Mouse (Mus musculus): ENCODE data around the gene Tmsb4x.

Tmsb4x gene

GRCm38 (mm10) chrX:167208978-167209754 lies at the start of gene Tmsb4x:
Tmsb4x (minus strand) TSS chrX:167209315.
- DNase-seq (ENCODE audit: low spot score in 2 of 2) = peak; percentile 65 to 67

DNA sequence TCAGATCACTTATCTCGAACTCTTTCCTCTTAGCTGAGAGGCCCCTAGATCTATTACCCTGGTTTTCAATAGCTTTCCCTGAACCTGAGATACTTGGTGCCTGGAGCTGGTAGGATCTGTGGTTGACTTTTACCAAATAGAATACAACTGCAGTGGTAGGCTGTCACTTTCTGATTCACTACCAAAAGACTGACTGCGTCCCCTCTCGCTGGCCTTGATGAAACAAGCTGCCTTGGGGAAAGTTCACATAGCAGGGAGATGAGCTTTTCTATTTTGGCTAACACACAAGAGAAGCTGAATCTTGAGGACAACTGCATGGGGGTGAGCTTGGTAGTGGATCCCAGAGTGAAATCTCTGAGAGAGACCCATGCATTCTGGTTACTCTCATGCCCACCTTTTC lies 32.6 kb upstream of the Tmsb4x start:
- no peak for DNase-seq (ENCODE audit: low spot score in 2 of 2)

DNA sequence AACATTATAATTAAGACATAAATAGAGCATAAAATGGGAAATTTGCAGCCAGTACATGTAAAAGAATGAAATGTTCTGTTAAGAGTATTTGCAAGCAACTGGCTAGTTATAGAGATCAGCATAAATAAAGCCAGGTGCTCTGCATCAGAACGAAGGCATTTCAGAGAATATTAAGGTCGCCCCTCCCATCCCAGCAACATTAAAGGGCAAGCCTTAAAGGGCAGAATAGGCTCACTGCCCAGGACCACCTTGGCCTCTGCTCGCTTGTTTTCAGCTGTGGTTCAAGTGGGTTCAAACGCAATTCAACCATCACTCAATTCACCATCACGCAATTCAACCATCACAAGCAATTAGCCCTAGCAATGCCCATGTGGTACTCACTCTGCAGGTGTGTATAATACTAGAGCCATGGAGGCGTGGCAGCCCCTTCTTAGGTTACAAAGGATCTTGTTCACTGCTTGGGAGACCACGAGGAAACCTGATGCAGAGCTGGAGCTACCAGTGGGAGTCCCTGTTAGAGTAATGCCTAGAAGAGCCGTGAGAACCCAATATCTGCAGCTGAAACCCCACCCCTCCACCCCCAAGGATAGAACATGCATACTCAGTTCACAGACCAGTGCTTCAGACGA lies 30.3 kb upstream of the Tmsb4x start:
- DNase-seq (ENCODE audit: low spot score in 2 of 2) = no peak

GRCm38 (mm10) chrX:167233104-167233687 lies 24.1 kb upstream of the Tmsb4x start:
- DNase-seq (ENCODE audit: low spot score in 2 of 2) = peak in 1 of 2 experiments; percentile 56

GRCm38 (mm10) chrX:167231150-167231549 lies 22.0 kb upstream of the Tmsb4x start:
- DNase-seq (ENCODE audit: low spot score in 2 of 2) = no peak

GRCm38 (mm10) chrX:167229819-167230218 lies 20.7 kb upstream of the Tmsb4x start:
- no peak for DNase-seq (ENCODE audit: low spot score in 2 of 2)

GRCm38 (mm10) chrX:167229206-167229605 lies 20.1 kb upstream of the Tmsb4x start:
- DNase-seq (ENCODE audit: low spot score in 2 of 2) = no peak

DNA sequence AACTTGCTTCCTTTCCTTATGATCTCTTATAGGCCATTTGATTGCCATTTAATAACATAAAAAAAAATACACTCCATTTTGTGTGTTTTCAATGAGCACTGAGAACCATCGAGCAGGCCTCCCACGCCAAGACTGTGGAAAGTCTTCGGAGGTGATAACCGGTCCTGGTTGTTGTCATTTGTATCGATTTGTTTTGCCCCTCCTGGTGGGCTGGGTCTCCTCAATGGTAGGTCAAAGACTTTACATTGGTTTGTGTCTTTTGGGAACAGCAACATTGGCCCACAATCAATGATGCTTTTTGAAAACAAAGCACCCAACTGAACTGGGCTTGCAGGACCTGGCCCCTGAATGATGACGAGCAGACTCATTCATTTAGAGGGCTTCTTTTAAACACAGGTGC lies 18.6 kb upstream of the Tmsb4x start:
- no peak for DNase-seq (ENCODE audit: low spot score in 2 of 2)

- DNase-seq (ENCODE audit: low spot score in 2 of 2) = no peak
Measured at GRCm38 (mm10) chrX:167227138-167227537, 18.0 kb upstream of the Tmsb4x start.

DNA sequence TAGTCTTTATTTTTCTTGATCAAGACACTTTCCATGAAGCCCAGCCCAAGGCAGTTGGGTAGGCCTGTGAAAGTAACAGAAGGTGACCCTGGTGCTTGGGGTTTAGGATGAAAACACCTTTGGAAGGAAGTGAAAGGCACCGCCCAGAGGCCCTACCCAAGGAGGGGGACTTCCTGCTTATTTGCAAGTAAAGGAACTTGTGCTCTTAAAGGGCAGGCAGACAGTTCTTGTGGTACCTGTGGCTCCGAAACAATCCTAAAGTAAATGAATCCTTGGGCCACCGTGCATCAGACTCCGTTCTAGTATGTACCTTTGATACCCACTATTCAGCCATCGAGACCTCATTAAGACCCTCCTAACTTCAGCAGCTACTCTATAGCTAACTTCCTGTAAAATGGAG lies 17.5 kb upstream of the Tmsb4x start:
- no peak for DNase-seq (ENCODE audit: low spot score in 2 of 2)

GRCm38 (mm10) chrX:167212707-167213106 lies 3.6 kb upstream of the Tmsb4x start:
- no peak for DNase-seq (ENCODE audit: low spot score in 2 of 2)

- no peak for DNase-seq (ENCODE audit: low spot score in 2 of 2)
Measured at GRCm38 (mm10) chrX:167211871-167212555, 2.9 kb upstream of the Tmsb4x start.

DNA sequence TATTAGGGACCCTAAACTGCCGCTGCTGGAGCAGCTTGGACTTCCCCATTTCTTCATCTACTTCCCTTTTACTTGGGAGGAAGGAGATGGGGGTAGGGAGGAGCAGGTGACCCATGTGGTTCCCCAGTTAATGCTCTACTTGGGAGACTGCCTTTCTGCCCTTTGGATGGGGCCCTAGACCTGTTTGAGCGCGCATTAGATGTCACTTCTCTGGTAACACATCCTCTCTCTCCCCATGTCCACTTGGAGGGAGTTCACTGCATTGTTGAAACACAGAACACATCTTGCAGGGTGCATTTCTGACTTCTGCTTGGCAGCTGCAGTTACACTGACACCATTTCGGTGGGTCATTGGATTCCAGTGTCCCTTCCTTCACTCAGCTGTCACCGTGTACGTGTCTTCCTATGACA lies 1.2 kb upstream of the Tmsb4x start:
- DNase-seq (ENCODE audit: low spot score in 2 of 2) = no peak

GRCm38 (mm10) chrX:167209828-167210227 lies 713 bp upstream of the Tmsb4x start:
- DNase-seq (ENCODE audit: low spot score in 2 of 2) = no peak

- DNase-seq (ENCODE audit: low spot score in 2 of 2) = no peak
Measured at GRCm38 (mm10) chrX:167208506-167208820, 652 bp downstream of the Tmsb4x start.

DNA sequence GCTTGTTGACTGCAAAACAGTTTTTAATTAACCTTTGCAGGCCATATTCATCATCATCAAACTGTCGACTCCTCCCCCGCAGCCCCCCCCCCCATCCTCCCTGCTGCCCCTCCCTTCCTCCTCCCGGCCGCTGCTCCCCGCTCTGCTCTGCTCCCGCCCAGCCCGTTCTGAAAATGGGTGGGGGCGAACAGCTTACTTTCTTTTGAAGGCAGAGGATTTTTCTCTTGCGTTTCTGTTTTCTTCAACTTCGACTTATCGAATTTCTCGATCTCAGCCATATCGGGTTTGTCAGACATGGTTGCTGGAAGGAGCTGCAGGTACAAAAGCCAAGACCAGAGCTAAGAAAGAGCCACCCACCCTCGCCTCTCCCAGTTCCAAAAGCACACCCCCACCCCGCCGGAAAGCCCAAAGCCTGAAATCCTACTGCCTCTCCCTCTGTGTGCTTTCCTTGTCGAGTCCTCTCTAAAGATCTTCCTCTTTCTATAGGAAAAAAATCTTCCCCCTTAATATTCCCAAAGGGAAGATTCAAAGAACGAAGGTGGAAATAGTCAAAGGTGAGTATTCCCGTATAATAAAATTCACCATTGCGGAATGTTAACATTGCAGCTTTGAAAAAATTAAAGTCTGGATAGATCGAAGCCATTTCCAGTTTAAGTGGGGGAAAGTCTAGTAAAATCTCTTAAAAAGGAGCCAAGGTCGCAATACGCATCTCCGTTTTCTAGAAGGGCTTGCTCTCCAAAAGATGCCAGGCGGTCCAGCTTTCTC lies 1.2 kb downstream of the Tmsb4x start:
- DNase-seq (ENCODE audit: low spot score in 2 of 2) = no peak

- DNase-seq (ENCODE audit: low spot score in 2 of 2) = no peak
Measured at GRCm38 (mm10) chrX:167205813-167206520, 3.1 kb downstream of the Tmsb4x start.

GRCm38 (mm10) chrX:167201365-167201764 lies 7.8 kb downstream of the Tmsb4x start:
- DNase-seq (ENCODE audit: low spot score in 2 of 2) = no peak

GRCm38 (mm10) chrX:167195228-167195649 lies 13.9 kb downstream of the Tmsb4x start:
- DNase-seq (ENCODE audit: low spot score in 2 of 2) = no peak

DNA sequence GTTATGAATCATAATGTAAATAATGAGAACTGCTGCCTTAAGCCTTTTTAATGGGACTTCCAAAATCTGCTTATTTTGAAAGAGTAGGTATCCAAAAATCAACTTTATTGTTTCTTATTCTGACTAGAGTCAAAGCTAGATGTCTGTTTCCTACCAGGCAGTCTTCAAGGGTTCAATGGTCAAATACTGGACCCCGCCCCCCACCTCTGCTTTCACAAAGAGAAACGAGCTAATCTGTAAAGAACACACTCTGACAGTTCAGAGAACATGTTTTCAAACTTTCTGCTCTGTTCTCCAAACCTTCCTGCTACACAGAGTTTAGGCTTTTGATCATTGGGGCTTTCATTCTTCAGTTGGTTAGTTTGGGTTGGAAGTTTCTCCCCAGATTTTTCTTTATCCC lies 22.8 kb downstream of the Tmsb4x start:
- no peak for DNase-seq (ENCODE audit: low spot score in 2 of 2)

- no peak for DNase-seq (ENCODE audit: low spot score in 2 of 2)
Measured at GRCm38 (mm10) chrX:167183535-167183934, 25.6 kb downstream of the Tmsb4x start.
